Mouse (Mus musculus) liver, embryonic 11.5 days (tissue): ENCODE data around the gene Olfr1387. TPM values are rescaled to one million over a fixed set of nuclear protein-coding genes. Genes with fewer than 3 reads are reported as not detected.
A peak's percentile ranks its signal among the peaks of the same experiment; 100 is the strongest.
"Not testable (repeated sequence)": the region's sequence is repeated elsewhere in the genome, so short reads cannot be mapped to it uniquely, and the experiment has no call there.

Source experiments
- ATAC-seq: fragments of 200-750 bp; cut with Nextera tagmentation; replicated peaks from 2 replicates; pipeline ENCODE4 v1.8.0; 2017; ENCODE audit warnings: moderate number of reproducible peaks, mild to moderate bottlenecking, moderate TSS enrichment, moderate library complexity; ENCODE audit not compliant: low FRiP score
- DNase-seq: peaks from one replicate; pipeline ENCODE4 v3.0.0-alpha.2; 2017; ENCODE audit warnings: low spot score
- H3K27ac ChIP-seq: fragments of 300-500 bp; sonication (generic); 2 replicates; pipeline ENCODE4 v1.5.1; 2014; ENCODE audit warnings: mild to moderate bottlenecking, low read depth, low read length, control low read depth
- H3K27me3 ChIP-seq: fragments of 300-500 bp; sonication (generic); replicated peaks from 2 replicates; pipeline ENCODE4 v1.6.1; 2014; ENCODE audit warnings: low read length, mixed read lengths; ENCODE audit not compliant: control insufficient read depth, insufficient read depth
- H3K36me3 ChIP-seq: fragments of 300-500 bp; sonication (generic); 2 replicates; pipeline ENCODE4 v1.6.1; 2014; ENCODE audit warnings: mild to moderate bottlenecking, low read length, moderate library complexity, mixed read lengths; ENCODE audit not compliant: control insufficient read depth, insufficient read depth
- H3K4me1 ChIP-seq: fragments of 300-500 bp; sonication (generic); replicated peaks from 2 replicates; pipeline ENCODE4 v1.6.1; 2014; ENCODE audit warnings: low read length, mixed read lengths; ENCODE audit not compliant: control insufficient read depth, insufficient read depth
- H3K4me2 ChIP-seq: fragments of 300-500 bp; sonication (generic); 2 replicates; pipeline ENCODE4 v1.6.1; 2014; ENCODE audit warnings: mild to moderate bottlenecking, control low read depth, moderate library complexity
- H3K4me3 ChIP-seq: fragments of 300-500 bp; sonication (generic); 2 replicates; pipeline ENCODE4 v1.5.1; 2014; ENCODE audit warnings: low read depth, low read length, control low read depth
- H3K9ac ChIP-seq: fragments of 300-500 bp; sonication (generic); 2 replicates; pipeline ENCODE4 v1.6.1; 2014; ENCODE audit warnings: low read depth, low read length, control low read depth
- H3K9me3 ChIP-seq: fragments of 300-500 bp; sonication (generic); 2 replicates; pipeline ENCODE4 v1.6.1; 2016; ENCODE audit warnings: low read length, inconsistent platforms, mixed read lengths; ENCODE audit not compliant: control insufficient read depth
- WGBS: fragments of 180-500 bp; shearing (Covaris S2); extraction: QIAGEN DNeasy Blood & Tissue Kit; methylation state at CpG from one replicate; pipeline ENCODE4 v1.1.7; 2014; 5-methylcytosine and 5-hydroxymethylcytosine counted together
- polyA plus RNA-seq: library from polyadenylated mRNA; unstranded; fragments of >200 nt; fragmentation: Nextera tagmentation; extraction: Ambion mirVana; gene quantifications from 2 replicates; pipeline ENCODE4 v1.2.1, GENCODE M21; 2014

Olfr1387 gene
- polyA plus RNA-seq, result not detected in 2 replicates

- Histone ChIP-seq H3K9me3 (no peaks in the 10 kb centered on the region), H3K4me3 (no peak within 1 kb of the TSS), H3K4me2 (no peak within 1 kb of the TSS), H3K27ac (no peak within 1 kb of the TSS), H3K4me1 (no peaks in the 10 kb centered on the region), H3K9ac (no peak within 1 kb of the TSS), H3K36me3 (no peaks in the 10 kb centered on the region), H3K27me3 (no peaks in the 10 kb centered on the region)
- WGBS, result 68% methylated on average over 1 of the region's 1 CpGs
- ATAC-seq (no peak), DNase-seq (no peak)
Measured at GRCm38 (mm10) chr11:49455043-49455442, at the start of gene Olfr1387. Olfr1387 (plus strand) TSS chr11:49455343.

- H3K4me1 ChIP-seq, result no peaks in the 10 kb centered on the region
- no peak for ATAC-seq
Measured at GRCm38 (mm10) chr11:49406784-49407183, 48.4 kb upstream of the Olfr1387 start.

GRCm38 (mm10) chr11:49410540-49410939 is 44.6 kb upstream of the Olfr1387 start:
- 19% methylated on average over 1 of the region's 1 CpGs for WGBS
- H3K36me3 ChIP-seq, result no peaks in the 10 kb centered on the region
- ATAC-seq (0 out of 2 replicates have a peak, but pooled peaks have one; percentile 43), DNase-seq (no peak)
- H3K4me2 ChIP-seq, result no peak overlapping the region
- H3K27me3 ChIP-seq, result no peaks in the 10 kb centered on the region
- no peaks in the 10 kb centered on the region for H3K9me3 ChIP-seq
- no peak overlapping the region for H3K27ac ChIP-seq
- no peak overlapping the region for H3K4me3 ChIP-seq
- no peak overlapping the region for H3K9ac ChIP-seq
- H3K4me1 ChIP-seq, result no peaks in the 10 kb centered on the region

More at GRCm38 (mm10) chr11:49406784-49407183, 48.4 kb upstream of the Olfr1387 start:
- no peak overlapping the region for H3K9ac ChIP-seq
- no peaks in the 10 kb centered on the region for H3K27me3 ChIP-seq
- H3K4me3 ChIP-seq, result no peak overlapping the region
- H3K27ac ChIP-seq, result no peak overlapping the region
- H3K9me3 ChIP-seq, result no peaks in the 10 kb centered on the region
- H3K4me2 ChIP-seq, result no peak overlapping the region
- H3K36me3 ChIP-seq, result no peaks in the 10 kb centered on the region
- 66% methylated on average over 3 of the region's 3 CpGs for WGBS
- DNase-seq, result no peak

GRCm38 (mm10) chr11:49422767-49423166 is 32.4 kb upstream of the Olfr1387 start, which contains the start of gene Olfr1389:
Olfr1389 (plus strand) TSS chr11:49423067.
- no peaks in the 10 kb centered on the region for H3K4me1 ChIP-seq
- H3K4me2 ChIP-seq, result no peak within 1 kb of the TSS
- no peaks in the 10 kb centered on the region for H3K9me3 ChIP-seq
- no peak within 1 kb of the TSS for H3K9ac ChIP-seq
- no peak within 1 kb of the TSS for H3K27ac ChIP-seq
- no peak within 1 kb of the TSS for H3K4me3 ChIP-seq
- no peaks in the 10 kb centered on the region for H3K36me3 ChIP-seq
- ATAC-seq (no peak), DNase-seq (no peak)
- WGBS, result 76% methylated on average over 2 of the region's 2 CpGs
- no peaks in the 10 kb centered on the region for H3K27me3 ChIP-seq

GRCm38 (mm10) chr11:49425257-49425927 is 29.8 kb upstream of the Olfr1387 start:
- ATAC-seq (no peak), DNase-seq (no peak)

GRCm38 (mm10) chr11:49429641-49430040 is 25.5 kb upstream of the Olfr1387 start:
- H3K9ac ChIP-seq, result no peak overlapping the region
- no peak overlapping the region for H3K27ac ChIP-seq
- no peak overlapping the region for H3K4me2 ChIP-seq
- ATAC-seq, result no peak
- no peaks in the 10 kb centered on the region for H3K9me3 ChIP-seq
- no peaks in the 10 kb centered on the region for H3K4me1 ChIP-seq
- 82% methylated on average over 2 of the region's 2 CpGs for WGBS
- H3K36me3 ChIP-seq, result no peaks in the 10 kb centered on the region
- H3K4me3 ChIP-seq, result no peak overlapping the region
- DNase-seq, result no peak
- no peaks in the 10 kb centered on the region for H3K27me3 ChIP-seq

More at GRCm38 (mm10) chr11:49425257-49425927, 29.8 kb upstream of the Olfr1387 start:
- Histone ChIP-seq H3K27me3 (no peaks in the 10 kb centered on the region), H3K4me2 (no peak overlapping the region), H3K9me3 (no peaks in the 10 kb centered on the region), H3K27ac (no peak overlapping the region), H3K4me3 (no peak overlapping the region), H3K9ac (no peak overlapping the region), H3K4me1 (no peaks in the 10 kb centered on the region), H3K36me3 (no peaks in the 10 kb centered on the region)
- 68% methylated on average over 1 of the region's 1 CpGs for WGBS

GRCm38 (mm10) chr11:49436411-49436810 is 18.7 kb upstream of the Olfr1387 start, which contains the start of gene Olfr1388:
Olfr1388 (plus strand) TSS chr11:49436624.
- Histone ChIP-seq H3K36me3 (no peaks in the 10 kb centered on the region), H3K4me2 (no peak within 1 kb of the TSS), H3K9ac (no peak within 1 kb of the TSS), H3K27ac (no peak within 1 kb of the TSS), H3K9me3 (no peaks in the 10 kb centered on the region), H3K4me3 (no peak within 1 kb of the TSS), H3K4me1 (no peaks in the 10 kb centered on the region), H3K27me3 (no peaks in the 10 kb centered on the region)
- DNase-seq (no peak), ATAC-seq (no peak)
- 73% methylated on average over 3 of the region's 3 CpGs for WGBS

GRCm38 (mm10) chr11:49464746-49465145 is 9.6 kb downstream of the Olfr1387 start, which contains the start of gene Olfr1386:
Olfr1386 (plus strand) TSS chr11:49465046.
- not testable (repeated sequence) for H3K27me3 ChIP-seq, H3K36me3 ChIP-seq, DNase-seq, H3K9me3 ChIP-seq, H3K27ac ChIP-seq, H3K4me1 ChIP-seq, H3K4me3 ChIP-seq, H3K4me2 ChIP-seq, ATAC-seq, H3K9ac ChIP-seq
- WGBS, result 70% methylated on average over 2 of the region's 3 CpGs

- WGBS, result 48% methylated on average over 4 of the region's 4 CpGs
- ATAC-seq, result no peak
Measured at GRCm38 (mm10) chr11:49485973-49486372, 30.8 kb downstream of the Olfr1387 start.

More at GRCm38 (mm10) chr11:49485973-49486372, 30.8 kb downstream of the Olfr1387 start:
- no peak overlapping the region for H3K9ac ChIP-seq
- H3K36me3 ChIP-seq, result no peaks in the 10 kb centered on the region
- no peak overlapping the region for H3K27ac ChIP-seq
- H3K4me3 ChIP-seq, result no peak overlapping the region
- no peaks in the 10 kb centered on the region for H3K27me3 ChIP-seq
- no peaks in the 10 kb centered on the region for H3K4me1 ChIP-seq
- H3K9me3 ChIP-seq, result no peaks in the 10 kb centered on the region
- no peak overlapping the region for H3K4me2 ChIP-seq
- DNase-seq, result no peak
